Mouse (Mus musculus) urinary bladder, postnatal 36 days (tissue): ENCODE measurements around the gene Mgp.

Experiments used
- DNase-seq, 2 experiments: peaks; one replicate each; pipeline ENCODE4 v3.0.0; 2022; ENCODE audit warnings: low spot score in 2 of 2, mixed read lengths in 1 of 2

The Mgp gene

GRCm38 (mm10) chr6:136852348-136852747 lies 23.3 kb downstream of the Mgp start:
- DNase-seq, result no peak

- DNase-seq, result no peak
Observed at GRCm38 (mm10) chr6:136850267-136850666, 25.4 kb downstream of the Mgp start.

- no peak for DNase-seq
Observed at GRCm38 (mm10) chr6:136848971-136849370, 26.7 kb downstream of the Mgp start.

- DNase-seq, result no peak
Observed at GRCm38 (mm10) chr6:136848399-136848798, 27.2 kb downstream of the Mgp start.

GRCm38 (mm10) chr6:136847790-136848189 lies 27.8 kb downstream of the Mgp start:
- DNase-seq, result peak; percentile 45 to 46

- no peak for DNase-seq
Observed at GRCm38 (mm10) chr6:136847267-136847666, 28.4 kb downstream of the Mgp start.

- DNase-seq, result no peak
Observed at GRCm38 (mm10) chr6:136845706-136846480, 29.7 kb downstream of the Mgp start.

GRCm38 (mm10) chr6:136844903-136845302 lies 30.7 kb downstream of the Mgp start:
- no peak for DNase-seq

GRCm38 (mm10) chr6:136837323-136837722 lies 38.3 kb downstream of the Mgp start:
- no peak for DNase-seq

- no peak for DNase-seq
Observed at GRCm38 (mm10) chr6:136835352-136835751, 40.3 kb downstream of the Mgp start, which contains the start of gene Smco3. TSS of gene Smco3 (minus strand) at chr6:136835452.

GRCm38 (mm10) chr6:136831712-136832111 lies 43.9 kb downstream of the Mgp start:
- DNase-seq, result no peak

- DNase-seq, result no peak
Observed at GRCm38 (mm10) chr6:136828681-136829080, 46.9 kb downstream of the Mgp start.

GRCm38 (mm10) chr6:136827881-136828561 lies 47.6 kb downstream of the Mgp start, which contains the start of gene Wbp11:
TSS of gene Wbp11 (minus strand) at chr6:136828233.
- DNase-seq, result peak; percentile 91 to 96

- no peak for DNase-seq
Observed at GRCm38 (mm10) chr6:136827516-136827880, 48.1 kb downstream of the Mgp start, which contains the start of gene BC049715. TSS of gene BC049715 (plus strand) at chr6:136827626.

- DNase-seq, result no peak
Observed at GRCm38 (mm10) chr6:136827116-136827515, 48.5 kb downstream of the Mgp start.

- no peak for DNase-seq
Observed at GRCm38 (mm10) chr6:136824987-136825386, 50.6 kb downstream of the Mgp start.
